Mouse (Mus musculus): ENCODE results near the gene Spata31d1b. TPM values are rescaled to one million over a fixed set of nuclear protein-coding genes. Genes with fewer than 3 reads are reported as not detected.
"Not testable (repeated sequence)": the region's sequence is repeated elsewhere in the genome, so short reads cannot be mapped to it uniquely, and the experiment has no call there.

The Spata31d1b gene
- polyA plus RNA-seq (2015; fragmentation: Nextera tagmentation; extraction: Ambion mirVana): not detected in 2 replicates

GRCm38 (mm10) chr13:59711984-59712383, at the start of gene Spata31d1b:
Gene Spata31d1b, plus strand, starts transcription at chr13:59712284.
- H3K9ac ChIP-seq (replicated peaks; ENCODE audit: low read length); H3K4me2 ChIP-seq (replicated peaks; ENCODE audit: low read depth, low read length); H3K27ac ChIP-seq (ENCODE audit: low read length); H3K4me1 ChIP-seq (ENCODE audit: insufficient read depth, low read length); ATAC-seq (ENCODE audit: low FRiP score, low TSS enrichment); H3K27me3 ChIP-seq (ENCODE audit: insufficient read depth, low read length); H3K9me3 ChIP-seq (ENCODE audit: low read length); H3K36me3 ChIP-seq (ENCODE audit: insufficient read depth, low read length); H3K4me3 ChIP-seq (ENCODE audit: low read length): not testable (repeated sequence)
- WGBS: 72% methylated on average over 3 of the region's 3 CpGs

- no peak overlapping the region for H3K27ac ChIP-seq (ENCODE audit: low read length)
- no peak overlapping the region for H3K4me3 ChIP-seq (ENCODE audit: low read length)
- peaks cover 9% of the 10 kb centered on the region; the same call in 1 of the 2 replicates for H3K4me1 ChIP-seq (ENCODE audit: insufficient read depth, low read length)
- H3K9me3 ChIP-seq (ENCODE audit: low read length): no peaks in the 10 kb centered on the region
- H3K4me2 ChIP-seq (replicated peaks; ENCODE audit: low read depth, low read length): no peak overlapping the region
- H3K36me3 ChIP-seq (ENCODE audit: insufficient read depth, low read length): peaks cover 7% of the 10 kb centered on the region; the same call in 1 of the 2 replicates
- no peaks in the 10 kb centered on the region for H3K27me3 ChIP-seq (ENCODE audit: insufficient read depth, low read length)
- no peak overlapping the region for H3K9ac ChIP-seq (replicated peaks; ENCODE audit: low read length)
- 74% methylated on average over 19 of the region's 19 CpGs for WGBS
- ATAC-seq (ENCODE audit: low FRiP score, low TSS enrichment): peak; percentile 52; the same call in 1 of the 2 replicates
Observed at GRCm38 (mm10) chr13:59663939-59664712, 48.0 kb upstream of the Spata31d1b start.

- Histone ChIP-seq H3K27me3 (ENCODE audit: insufficient read depth, low read length) (no peaks in the 10 kb centered on the region), H3K9me3 (ENCODE audit: low read length) (no peaks in the 10 kb centered on the region), H3K4me1 (ENCODE audit: insufficient read depth, low read length) (peaks cover 9% of the 10 kb centered on the region; the same call in 1 of the 2 replicates), H3K4me3 (ENCODE audit: low read length) (no peak overlapping the region), H3K9ac (replicated peaks; ENCODE audit: low read length) (no peak overlapping the region), H3K27ac (ENCODE audit: low read length) (no peak overlapping the region), H3K36me3 (ENCODE audit: insufficient read depth, low read length) (peaks cover 5% of the 10 kb centered on the region; the same call in 1 of the 2 replicates), H3K4me2 (replicated peaks; ENCODE audit: low read depth, low read length) (no peak overlapping the region)
- 90% methylated on average over 5 of the region's 5 CpGs for WGBS
- ATAC-seq (ENCODE audit: low FRiP score, low TSS enrichment): no peak
Observed at GRCm38 (mm10) chr13:59667763-59668162, 44.3 kb upstream of the Spata31d1b start.

GRCm38 (mm10) chr13:59668501-59669093, 43.5 kb upstream of the Spata31d1b start:
- H3K27ac ChIP-seq (ENCODE audit: low read length): peak overlapping the region; percentile 71

GRCm38 (mm10) chr13:59669946-59670345, 42.1 kb upstream of the Spata31d1b start:
- 90% methylated on average over 10 of the region's 10 CpGs for WGBS
- no peak for ATAC-seq (ENCODE audit: low FRiP score, low TSS enrichment)
- no peaks in the 10 kb centered on the region for H3K9me3 ChIP-seq (ENCODE audit: low read length)
- peaks cover 24% of the 10 kb centered on the region for H3K4me1 ChIP-seq (ENCODE audit: insufficient read depth, low read length)
- H3K27ac ChIP-seq (ENCODE audit: low read length): no peak overlapping the region
- H3K4me2 ChIP-seq (replicated peaks; ENCODE audit: low read depth, low read length): no peak overlapping the region
- no peak overlapping the region for H3K9ac ChIP-seq (replicated peaks; ENCODE audit: low read length)
- peaks cover 4% of the 10 kb centered on the region; the same call in 1 of the 2 replicates for H3K36me3 ChIP-seq (ENCODE audit: insufficient read depth, low read length)
- H3K4me3 ChIP-seq (ENCODE audit: low read length): no peak overlapping the region
- H3K27me3 ChIP-seq (ENCODE audit: insufficient read depth, low read length): no peaks in the 10 kb centered on the region

More at GRCm38 (mm10) chr13:59668501-59669093, 43.5 kb upstream of the Spata31d1b start:
- H3K4me2 ChIP-seq (replicated peaks; ENCODE audit: low read depth, low read length): no peak overlapping the region
- ATAC-seq (ENCODE audit: low FRiP score, low TSS enrichment): peak; percentile 43; the same call in 1 of the 2 replicates
- peaks cover 5% of the 10 kb centered on the region; the same call in 1 of the 2 replicates for H3K36me3 ChIP-seq (ENCODE audit: insufficient read depth, low read length)
- H3K9ac ChIP-seq (replicated peaks; ENCODE audit: low read length): no peak overlapping the region
- 36% methylated on average over 11 of the region's 11 CpGs for WGBS
- peaks cover 14% of the 10 kb centered on the region for H3K4me1 ChIP-seq (ENCODE audit: insufficient read depth, low read length)
- no peak overlapping the region for H3K4me3 ChIP-seq (ENCODE audit: low read length)
- no peaks in the 10 kb centered on the region for H3K9me3 ChIP-seq (ENCODE audit: low read length)
- H3K27me3 ChIP-seq (ENCODE audit: insufficient read depth, low read length): no peaks in the 10 kb centered on the region

GRCm38 (mm10) chr13:59671521-59671920, 40.6 kb upstream of the Spata31d1b start:
- H3K4me1 ChIP-seq (ENCODE audit: insufficient read depth, low read length): peaks cover 24% of the 10 kb centered on the region
- ATAC-seq (ENCODE audit: low FRiP score, low TSS enrichment): no peak
- no peaks in the 10 kb centered on the region for H3K36me3 ChIP-seq (ENCODE audit: insufficient read depth, low read length)
- H3K9me3 ChIP-seq (ENCODE audit: low read length): no peaks in the 10 kb centered on the region
- H3K9ac ChIP-seq (replicated peaks; ENCODE audit: low read length): no peak overlapping the region
- no peak overlapping the region for H3K4me3 ChIP-seq (ENCODE audit: low read length)
- 80% methylated on average over 2 of the region's 2 CpGs for WGBS
- no peak overlapping the region for H3K27ac ChIP-seq (ENCODE audit: low read length)
- H3K27me3 ChIP-seq (ENCODE audit: insufficient read depth, low read length): no peaks in the 10 kb centered on the region
- H3K4me2 ChIP-seq (replicated peaks; ENCODE audit: low read depth, low read length): no peak overlapping the region

GRCm38 (mm10) chr13:59672248-59672647, 39.8 kb upstream of the Spata31d1b start:
- no peak overlapping the region for H3K9ac ChIP-seq (replicated peaks; ENCODE audit: low read length)
- H3K36me3 ChIP-seq (ENCODE audit: insufficient read depth, low read length): no peaks in the 10 kb centered on the region
- 77% methylated on average over 6 of the region's 6 CpGs for WGBS
- no peak for ATAC-seq (ENCODE audit: low FRiP score, low TSS enrichment)
- H3K27me3 ChIP-seq (ENCODE audit: insufficient read depth, low read length): no peaks in the 10 kb centered on the region
- H3K9me3 ChIP-seq (ENCODE audit: low read length): no peaks in the 10 kb centered on the region
- peaks cover 24% of the 10 kb centered on the region for H3K4me1 ChIP-seq (ENCODE audit: insufficient read depth, low read length)
- no peak overlapping the region for H3K4me2 ChIP-seq (replicated peaks; ENCODE audit: low read depth, low read length)
- H3K27ac ChIP-seq (ENCODE audit: low read length): no peak overlapping the region
- H3K4me3 ChIP-seq (ENCODE audit: low read length): no peak overlapping the region

GRCm38 (mm10) chr13:59673597-59673996, 38.5 kb upstream of the Spata31d1b start:
- 58% methylated on average over 7 of the region's 7 CpGs for WGBS
- Histone ChIP-seq H3K4me3 (ENCODE audit: low read length) (no peak overlapping the region), H3K9me3 (ENCODE audit: low read length) (no peaks in the 10 kb centered on the region), H3K27ac (ENCODE audit: low read length) (no peak overlapping the region), H3K4me1 (ENCODE audit: insufficient read depth, low read length) (peaks cover 20% of the 10 kb centered on the region), H3K36me3 (ENCODE audit: insufficient read depth, low read length) (no peaks in the 10 kb centered on the region), H3K9ac (replicated peaks; ENCODE audit: low read length) (no peak overlapping the region), H3K4me2 (replicated peaks; ENCODE audit: low read depth, low read length) (no peak overlapping the region), H3K27me3 (ENCODE audit: insufficient read depth, low read length) (no peaks in the 10 kb centered on the region)
- no peak for ATAC-seq (ENCODE audit: low FRiP score, low TSS enrichment)

GRCm38 (mm10) chr13:59674215-59674614, 37.9 kb upstream of the Spata31d1b start:
- no peak overlapping the region for H3K27ac ChIP-seq (ENCODE audit: low read length)
- H3K27me3 ChIP-seq (ENCODE audit: insufficient read depth, low read length): no peaks in the 10 kb centered on the region
- H3K9me3 ChIP-seq (ENCODE audit: low read length): no peaks in the 10 kb centered on the region
- H3K4me3 ChIP-seq (ENCODE audit: low read length): peak overlapping the region; percentile 68
- H3K36me3 ChIP-seq (ENCODE audit: insufficient read depth, low read length): no peaks in the 10 kb centered on the region
- ATAC-seq (ENCODE audit: low FRiP score, low TSS enrichment): no peak
- WGBS: 8% methylated on average over 3 of the region's 3 CpGs
- H3K4me2 ChIP-seq (replicated peaks; ENCODE audit: low read depth, low read length): peak overlapping the region; percentile 65
- H3K9ac ChIP-seq (replicated peaks; ENCODE audit: low read length): no peak overlapping the region; the same call in 1 of the 2 replicates
- peaks cover 15% of the 10 kb centered on the region for H3K4me1 ChIP-seq (ENCODE audit: insufficient read depth, low read length)

- Histone ChIP-seq H3K4me2 (replicated peaks; ENCODE audit: low read depth, low read length) (peak overlapping the region; percentile 65), H3K36me3 (ENCODE audit: insufficient read depth, low read length) (no peaks in the 10 kb centered on the region), H3K27ac (ENCODE audit: low read length) (peak overlapping the region; percentile 41), H3K9me3 (ENCODE audit: low read length) (no peaks in the 10 kb centered on the region), H3K27me3 (ENCODE audit: insufficient read depth, low read length) (no peaks in the 10 kb centered on the region), H3K4me1 (ENCODE audit: insufficient read depth, low read length) (peaks cover 15% of the 10 kb centered on the region), H3K9ac (replicated peaks; ENCODE audit: low read length) (peak overlapping the region; percentile 63), H3K4me3 (ENCODE audit: low read length) (peak overlapping the region; percentile 68)
- ATAC-seq (ENCODE audit: low FRiP score, low TSS enrichment): no peak
- 3% methylated on average over 13 of the region's 13 CpGs for WGBS
Observed at GRCm38 (mm10) chr13:59674761-59675150, 37.3 kb upstream of the Spata31d1b start.
